Mouse (Mus musculus) heart, embryonic 15.5 days (tissue): Measurements from ENCODE around the gene Ccl9. TPM values are rescaled to one million over a fixed set of nuclear protein-coding genes. Genes with fewer than 3 reads are reported as not detected.

Experiments
- ATAC-seq: fragments of 200-750 bp; cut with Nextera tagmentation; replicated peaks from 2 replicates; pipeline ENCODE4 v1.8.0; 2017; ENCODE audit warnings: low read depth, moderate TSS enrichment; ENCODE audit not compliant: insufficient number of reproducible peaks, insufficient read depth, low FRiP score
- H3K27ac ChIP-seq: fragments of 300-500 bp; sonication (generic); 2 replicates; pipeline ENCODE4 v1.5.1; 2015; ENCODE audit warnings: mild to moderate bottlenecking, inconsistent platforms
- H3K27me3 ChIP-seq: fragments of 300-500 bp; sonication (generic); 2 replicates; pipeline ENCODE4 v1.6.1; 2015; ENCODE audit warnings: inconsistent platforms
- H3K36me3 ChIP-seq: fragments of 300-500 bp; sonication (generic); 2 replicates; pipeline ENCODE4 v1.6.1; 2015; ENCODE audit warnings: mild to moderate bottlenecking, inconsistent platforms
- H3K4me1 ChIP-seq: fragments of 300-500 bp; sonication (generic); replicated peaks from 2 replicates; pipeline ENCODE4 v1.6.1; 2015; ENCODE audit warnings: inconsistent platforms
- H3K4me2 ChIP-seq: fragments of 300-500 bp; sonication (generic); 2 replicates; pipeline ENCODE4 v1.6.1; 2015; ENCODE audit warnings: inconsistent platforms, mild to moderate bottlenecking, moderate library complexity
- H3K4me3 ChIP-seq: fragments of 300-500 bp; sonication (generic); 2 replicates; pipeline ENCODE4 v1.5.1; 2015; ENCODE audit warnings: mild to moderate bottlenecking, inconsistent platforms
- H3K9ac ChIP-seq: fragments of 300-500 bp; sonication (generic); 2 replicates; pipeline ENCODE4 v1.6.1; 2015; ENCODE audit warnings: mild to moderate bottlenecking, inconsistent platforms
- H3K9me3 ChIP-seq: fragments of 300-500 bp; sonication (generic); replicated peaks from 2 replicates; pipeline ENCODE4 v1.6.1; 2016; ENCODE audit warnings: inconsistent platforms
- WGBS: fragments of 180-500 bp; shearing (Covaris S2); methylation state at CpG from one replicate; pipeline ENCODE4 v1.1.7; 2015; ENCODE audit warnings: mixed read lengths; 5-methylcytosine and 5-hydroxymethylcytosine counted together
- polyA plus RNA-seq: library from polyadenylated mRNA; unstranded; fragments of >200 nt; fragmentation: Nextera tagmentation; extraction: Ambion mirVana; gene quantifications from 2 replicates; pipeline ENCODE4 v1.2.1, GENCODE M21; 2015

Gene Ccl9
- polyA plus RNA-seq, 1 experiment from 2014 or later, result 3.0 TPM

GRCm38 (mm10) chr11:83534609-83535423 lies 43.6 kb downstream of the Ccl9 start:
- peaks cover 10% of the 10 kb centered on the region; the same call in 1 of the 2 replicates for H3K4me1 ChIP-seq
- no peak overlapping the region for H3K9ac ChIP-seq
- H3K4me2 ChIP-seq, result peak overlapping the region; percentile 32
- peak; percentile 64 for ATAC-seq
- 0 out of 2 replicates have a peak overlapping the region, but pooled peaks have one; percentile 10 for H3K4me3 ChIP-seq
- WGBS, result 38% methylated on average over 13 of the region's 13 CpGs
- peak overlapping the region; percentile 22 for H3K27ac ChIP-seq
- no peaks in the 10 kb centered on the region for H3K9me3 ChIP-seq
- H3K36me3 ChIP-seq, result no peaks in the 10 kb centered on the region
- H3K27me3 ChIP-seq, result no peaks in the 10 kb centered on the region

DNA sequence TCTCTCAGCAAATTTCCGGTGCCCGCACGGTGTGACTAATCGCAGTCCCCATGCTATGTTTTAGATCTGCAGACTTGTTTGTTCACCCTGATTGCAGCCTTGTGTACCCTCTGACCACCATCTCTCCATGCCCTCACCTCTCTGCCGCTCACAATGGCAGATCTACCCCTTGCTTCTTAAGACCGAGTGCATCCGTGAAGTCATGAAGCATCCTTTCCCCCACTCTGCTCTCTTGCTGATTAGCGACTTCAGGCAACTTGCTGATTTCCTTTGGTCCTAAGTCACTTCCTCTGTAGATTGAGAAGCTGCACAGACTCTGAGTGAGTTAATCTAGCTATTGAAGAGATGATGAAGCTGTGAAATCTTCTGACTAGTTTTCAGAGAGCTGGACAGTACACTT lies 44.3 kb downstream of the Ccl9 start:
- Histone ChIP-seq H3K4me1 (peaks cover 10% of the 10 kb centered on the region; the same call in 1 of the 2 replicates), H3K9ac (no peak overlapping the region), H3K4me2 (peak overlapping the region; percentile 32), H3K27me3 (no peaks in the 10 kb centered on the region), H3K27ac (peak overlapping the region; percentile 22), H3K4me3 (0 out of 2 replicates have a peak overlapping the region, but pooled peaks have one; percentile 10), H3K9me3 (no peaks in the 10 kb centered on the region), H3K36me3 (no peaks in the 10 kb centered on the region)
- no peak for ATAC-seq
- 66% methylated on average over 8 of the region's 8 CpGs for WGBS

- H3K9me3 ChIP-seq, result no peaks in the 10 kb centered on the region
- H3K27ac ChIP-seq, result no peak overlapping the region
- H3K4me1 ChIP-seq, result peaks cover 10% of the 10 kb centered on the region; the same call in 1 of the 2 replicates
- no peak overlapping the region for H3K4me2 ChIP-seq
- ATAC-seq, result no peak
- 82% methylated on average over 1 of the region's 1 CpGs for WGBS
- H3K27me3 ChIP-seq, result no peaks in the 10 kb centered on the region
- H3K36me3 ChIP-seq, result no peaks in the 10 kb centered on the region
- no peak overlapping the region for H3K4me3 ChIP-seq
- no peak overlapping the region for H3K9ac ChIP-seq
Measured at GRCm38 (mm10) chr11:83533192-83533591, 45.2 kb downstream of the Ccl9 start.

DNA sequence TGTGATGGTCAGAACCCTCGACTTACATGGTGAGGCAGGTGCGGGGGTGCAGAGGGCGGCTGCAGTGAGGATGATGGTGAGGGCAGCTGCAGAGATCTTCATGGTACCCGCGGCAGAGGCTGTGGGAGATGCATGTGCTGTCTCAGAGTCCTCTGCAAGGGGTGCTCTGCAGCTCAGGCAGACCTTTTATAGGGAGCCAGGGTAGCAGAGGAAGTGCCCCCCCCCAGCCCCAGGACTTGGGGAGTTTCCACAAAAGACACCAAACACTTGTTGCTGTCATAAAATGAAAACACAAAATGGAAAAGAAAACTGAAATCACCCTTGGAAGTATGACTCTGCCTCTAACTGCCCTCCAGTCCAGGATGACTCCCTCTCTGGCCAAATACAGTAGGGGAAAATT lies 48.1 kb downstream of the Ccl9 start, which contains the start of gene Ccl5:
Ccl5 (minus strand) TSS at position 159 of the 400 bp plus-strand sequence.
- peaks cover 10% of the 10 kb centered on the region; the same call in 1 of the 2 replicates for H3K4me1 ChIP-seq
- H3K4me2 ChIP-seq, result no peak within 1 kb of the TSS
- no peaks in the 10 kb centered on the region for H3K27me3 ChIP-seq
- H3K27ac ChIP-seq, result no peak within 1 kb of the TSS
- H3K4me3 ChIP-seq, result no peak within 1 kb of the TSS
- no peaks in the 10 kb centered on the region for H3K9me3 ChIP-seq
- no peaks in the 10 kb centered on the region for H3K36me3 ChIP-seq
- ATAC-seq, result no peak
- 75% methylated on average over 5 of the region's 5 CpGs for WGBS
- H3K9ac ChIP-seq, result no peak within 1 kb of the TSS

DNA sequence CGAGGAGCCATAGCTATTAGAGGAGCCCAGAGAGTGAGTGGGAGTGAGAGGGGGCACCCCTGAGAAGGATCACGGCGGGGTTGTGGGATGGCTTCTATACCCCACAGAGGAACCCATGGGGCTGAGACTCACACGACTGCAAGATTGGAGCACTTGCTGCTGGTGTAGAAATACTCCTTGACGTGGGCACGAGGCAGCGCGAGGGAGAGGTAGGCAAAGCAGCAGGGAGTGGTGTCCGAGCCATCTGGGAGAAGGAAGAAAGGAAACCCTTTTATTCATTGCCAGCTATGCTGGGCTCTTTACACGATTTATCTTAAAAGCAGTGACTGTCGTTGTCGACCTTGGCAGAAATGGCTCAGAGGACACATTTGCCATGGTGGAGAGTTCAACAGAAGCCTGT lies 49.4 kb downstream of the Ccl9 start:
- peaks cover under 1% of the 10 kb centered on the region; the same call in 1 of the 2 replicates for H3K4me1 ChIP-seq
- H3K27me3 ChIP-seq, result no peaks in the 10 kb centered on the region
- H3K9ac ChIP-seq, result no peak overlapping the region
- no peak overlapping the region for H3K27ac ChIP-seq
- 65% methylated on average over 12 of the region's 12 CpGs for WGBS
- H3K36me3 ChIP-seq, result no peaks in the 10 kb centered on the region
- no peak for ATAC-seq
- no peaks in the 10 kb centered on the region for H3K9me3 ChIP-seq
- H3K4me2 ChIP-seq, result no peak overlapping the region
- H3K4me3 ChIP-seq, result no peak overlapping the region

Other genes with a start within 250 kb of the Ccl9 start
- 8.1 and 9.7 TPM in 2 replicates for gene Rasl10b, start 169.5 kb downstream of the Ccl9 start, polyA plus RNA-seq
- 0.11 and 0.13 TPM in 2 replicates for gene Gas2l2, start 149.2 kb downstream of the Ccl9 start, polyA plus RNA-seq
- gene 1700020L24Rik, start 141.0 kb downstream of the Ccl9 start, polyA plus RNA-seq, result 0.82 and 1.4 TPM in 2 replicates
- 3.8 and 4.0 TPM in 2 replicates for gene Mmp28, start 115.6 kb downstream of the Ccl9 start, polyA plus RNA-seq
- 8.8 and 10.5 TPM in 2 replicates for gene Taf15, start 105.5 kb downstream of the Ccl9 start, polyA plus RNA-seq
- 0.09 TPM in 1 of 2 replicates, not detected in the other for gene Heatr9, start 56.5 kb downstream of the Ccl9 start, polyA plus RNA-seq
- 0.52 and 1.7 TPM in 2 replicates for gene Ccl5, start 48.1 kb downstream of the Ccl9 start, polyA plus RNA-seq
- 5.5 and 5.9 TPM in 2 replicates for gene Ccl6, start 14.5 kb upstream of the Ccl9 start, polyA plus RNA-seq
- gene Rpl9-ps1, start 67.0 kb upstream of the Ccl9 start, polyA plus RNA-seq, result not detected in 2 replicates
- gene Ccl3, start 70.7 kb upstream of the Ccl9 start, polyA plus RNA-seq, result 1.0 and 1.1 TPM in 2 replicates
- 1.1 and 1.3 TPM in 2 replicates for gene Ccl4, start 83.9 kb upstream of the Ccl9 start, polyA plus RNA-seq
- 1.4 and 2.2 TPM in 2 replicates for gene Wfdc17, start 125.4 kb upstream of the Ccl9 start, polyA plus RNA-seq
- 6.5 and 6.9 TPM in 2 replicates for gene Wfdc18, start 130.4 kb upstream of the Ccl9 start, polyA plus RNA-seq
- gene Wfdc21, start 168.3 kb upstream of the Ccl9 start, polyA plus RNA-seq, result 0.67 and 3.6 TPM in 2 replicates
- 13.2 and 16.4 TPM in 2 replicates for gene Heatr6, start 175.1 kb upstream of the Ccl9 start, polyA plus RNA-seq